Mouse (Mus musculus): ENCODE measurements around the gene Oxld1. TPM values are rescaled to one million over a fixed set of nuclear protein-coding genes. Genes with fewer than 3 reads are reported as not detected.
A peak's percentile ranks its signal among the peaks of the same experiment; 100 is the strongest.

Oxld1 gene
- polyA plus RNA-seq, 1 experiment from 2014 or later: 12.2 TPM

GRCm38 (mm10) chr11:120467736-120468092, 9.8 kb upstream of the Oxld1 start:
- ATAC-seq (replicated peaks; ENCODE audit: insufficient number of reproducible peaks, low FRiP score, low TSS enrichment, low read depth) (no peak; the same call in 1 of the 2 replicates), DNase-seq (ENCODE audit: low spot score) (no peak)
- Histone ChIP-seq H3K9me3 (replicated peaks; ENCODE audit: control insufficient read depth, low read length) (no peaks in the 10 kb centered on the region), H3K4me2 (ENCODE audit: low read depth, low read length) (peak overlapping the region; percentile 70), H3K27me3 (ENCODE audit: control insufficient read depth, insufficient read depth, low read length) (no peaks in the 10 kb centered on the region), H3K4me1 (ENCODE audit: control insufficient read depth, insufficient read depth, low read length) (no peaks in the 10 kb centered on the region), H3K9ac (replicated peaks; ENCODE audit: low read length) (peak overlapping the region; percentile 77), H3K4me3 (ENCODE audit: low read depth, low read length) (peak overlapping the region; percentile 82), H3K36me3 (replicated peaks; ENCODE audit: control insufficient read depth, insufficient read depth, low read depth, low read length) (peaks cover 3% of the 10 kb centered on the region; the same call in 1 of the 2 replicates), H3K27ac (replicated peaks; ENCODE audit: low read depth, low read length) (no peak overlapping the region)
- WGBS: under 1% methylated on average over 33 of the region's 33 CpGs

GRCm38 (mm10) chr11:120467051-120467735, 9.3 kb upstream of the Oxld1 start, which contains the start of gene Arl16:
Gene Arl16, minus strand, starts transcription at chr11:120467607.
- ATAC-seq (replicated peaks; ENCODE audit: insufficient number of reproducible peaks, low FRiP score, low TSS enrichment, low read depth) (peak; percentile 100), DNase-seq (ENCODE audit: low spot score) (peak; percentile 99)
- Histone ChIP-seq H3K4me1 (ENCODE audit: control insufficient read depth, insufficient read depth, low read length) (no peaks in the 10 kb centered on the region), H3K9ac (replicated peaks; ENCODE audit: low read length) (peak within 1 kb of the TSS; percentile 77), H3K4me2 (ENCODE audit: low read depth, low read length) (peak within 1 kb of the TSS; percentile 90), H3K36me3 (replicated peaks; ENCODE audit: control insufficient read depth, insufficient read depth, low read depth, low read length) (peaks cover 3% of the 10 kb centered on the region; the same call in 1 of the 2 replicates), H3K27me3 (ENCODE audit: control insufficient read depth, insufficient read depth, low read length) (no peaks in the 10 kb centered on the region), H3K4me3 (ENCODE audit: low read depth, low read length) (peak within 1 kb of the TSS; percentile 82), H3K27ac (replicated peaks; ENCODE audit: low read depth, low read length) (no peak within 1 kb of the TSS), H3K9me3 (replicated peaks; ENCODE audit: control insufficient read depth, low read length) (no peaks in the 10 kb centered on the region)
- WGBS: under 1% methylated on average over 54 of the region's 54 CpGs

- Histone ChIP-seq H3K4me1 (ENCODE audit: control insufficient read depth, insufficient read depth, low read length) (no peaks in the 10 kb centered on the region), H3K9me3 (replicated peaks; ENCODE audit: control insufficient read depth, low read length) (no peaks in the 10 kb centered on the region), H3K4me3 (ENCODE audit: low read depth, low read length) (no peak overlapping the region), H3K36me3 (replicated peaks; ENCODE audit: control insufficient read depth, insufficient read depth, low read depth, low read length) (peaks cover 7% of the 10 kb centered on the region), H3K27ac (replicated peaks; ENCODE audit: low read depth, low read length) (no peak overlapping the region), H3K4me2 (ENCODE audit: low read depth, low read length) (no peak overlapping the region), H3K9ac (replicated peaks; ENCODE audit: low read length) (no peak overlapping the region), H3K27me3 (ENCODE audit: control insufficient read depth, insufficient read depth, low read length) (no peaks in the 10 kb centered on the region)
- DNase-seq (ENCODE audit: low spot score) (no peak), ATAC-seq (replicated peaks; ENCODE audit: insufficient number of reproducible peaks, low FRiP score, low TSS enrichment, low read depth) (no peak)
- WGBS: 93% methylated on average over 4 of the region's 4 CpGs
These were observed 7.7 kb upstream of the Oxld1 start for GRCm38 (mm10) chr11:120465521-120465920.

GRCm38 (mm10) chr11:120464365-120464764, 6.5 kb upstream of the Oxld1 start:
- Histone ChIP-seq H3K27me3 (ENCODE audit: control insufficient read depth, insufficient read depth, low read length) (no peaks in the 10 kb centered on the region), H3K9me3 (replicated peaks; ENCODE audit: control insufficient read depth, low read length) (no peaks in the 10 kb centered on the region), H3K4me2 (ENCODE audit: low read depth, low read length) (no peak overlapping the region), H3K27ac (replicated peaks; ENCODE audit: low read depth, low read length) (no peak overlapping the region), H3K4me3 (ENCODE audit: low read depth, low read length) (no peak overlapping the region), H3K36me3 (replicated peaks; ENCODE audit: control insufficient read depth, insufficient read depth, low read depth, low read length) (peaks cover 4% of the 10 kb centered on the region), H3K9ac (replicated peaks; ENCODE audit: low read length) (no peak overlapping the region), H3K4me1 (ENCODE audit: control insufficient read depth, insufficient read depth, low read length) (no peaks in the 10 kb centered on the region)
- WGBS: 85% methylated on average over 5 of the region's 5 CpGs
- no peak for ATAC-seq (replicated peaks; ENCODE audit: insufficient number of reproducible peaks, low FRiP score, low TSS enrichment, low read depth)
- DNase-seq (ENCODE audit: low spot score): no peak

- Histone ChIP-seq H3K36me3 (replicated peaks; ENCODE audit: control insufficient read depth, insufficient read depth, low read depth, low read length) (peaks cover 4% of the 10 kb centered on the region), H3K9ac (replicated peaks; ENCODE audit: low read length) (no peak overlapping the region), H3K9me3 (replicated peaks; ENCODE audit: control insufficient read depth, low read length) (no peaks in the 10 kb centered on the region), H3K4me1 (ENCODE audit: control insufficient read depth, insufficient read depth, low read length) (no peaks in the 10 kb centered on the region), H3K4me3 (ENCODE audit: low read depth, low read length) (no peak overlapping the region), H3K4me2 (ENCODE audit: low read depth, low read length) (no peak overlapping the region), H3K27me3 (ENCODE audit: control insufficient read depth, insufficient read depth, low read length) (no peaks in the 10 kb centered on the region), H3K27ac (replicated peaks; ENCODE audit: low read depth, low read length) (no peak overlapping the region)
- DNase-seq (ENCODE audit: low spot score) (no peak), ATAC-seq (replicated peaks; ENCODE audit: insufficient number of reproducible peaks, low FRiP score, low TSS enrichment, low read depth) (no peak)
- WGBS: 90% methylated on average over 2 of the region's 2 CpGs
These were observed 5.7 kb upstream of the Oxld1 start for GRCm38 (mm10) chr11:120463536-120463935.

GRCm38 (mm10) chr11:120458847-120459597, 1.2 kb upstream of the Oxld1 start:
- H3K4me1 ChIP-seq (ENCODE audit: control insufficient read depth, insufficient read depth, low read length): no peaks in the 10 kb centered on the region; the same call in 1 of the 2 replicates
- no peak overlapping the region for H3K27ac ChIP-seq (replicated peaks; ENCODE audit: low read depth, low read length)
- H3K9me3 ChIP-seq (replicated peaks; ENCODE audit: control insufficient read depth, low read length): no peaks in the 10 kb centered on the region
- H3K27me3 ChIP-seq (ENCODE audit: control insufficient read depth, insufficient read depth, low read length): no peaks in the 10 kb centered on the region
- H3K9ac ChIP-seq (replicated peaks; ENCODE audit: low read length): peak overlapping the region; percentile 95
- 67% methylated on average over 6 of the region's 6 CpGs for WGBS
- H3K4me3 ChIP-seq (ENCODE audit: low read depth, low read length): peak overlapping the region; percentile 89
- DNase-seq (ENCODE audit: low spot score) (no peak), ATAC-seq (replicated peaks; ENCODE audit: insufficient number of reproducible peaks, low FRiP score, low TSS enrichment, low read depth) (no peak)
- peak overlapping the region; percentile 83 for H3K4me2 ChIP-seq (ENCODE audit: low read depth, low read length)
- H3K36me3 ChIP-seq (replicated peaks; ENCODE audit: control insufficient read depth, insufficient read depth, low read depth, low read length): peaks cover 4% of the 10 kb centered on the region

- WGBS: 35% methylated on average over 14 of the region's 14 CpGs
- H3K4me3 ChIP-seq (ENCODE audit: low read depth, low read length): peak overlapping the region; percentile 89
- ATAC-seq (replicated peaks; ENCODE audit: insufficient number of reproducible peaks, low FRiP score, low TSS enrichment, low read depth): 0 out of 2 replicates have a peak, but pooled peaks have one; percentile 2
- H3K27me3 ChIP-seq (ENCODE audit: control insufficient read depth, insufficient read depth, low read length): no peaks in the 10 kb centered on the region
- H3K9ac ChIP-seq (replicated peaks; ENCODE audit: low read length): peak overlapping the region; percentile 95
- DNase-seq (ENCODE audit: low spot score): no peak
- H3K36me3 ChIP-seq (replicated peaks; ENCODE audit: control insufficient read depth, insufficient read depth, low read depth, low read length): peaks cover 4% of the 10 kb centered on the region
- no peaks in the 10 kb centered on the region for H3K9me3 ChIP-seq (replicated peaks; ENCODE audit: control insufficient read depth, low read length)
- peak overlapping the region; percentile 83 for H3K4me2 ChIP-seq (ENCODE audit: low read depth, low read length)
- peak overlapping the region; percentile 52; the same call in 1 of the 2 replicates for H3K27ac ChIP-seq (replicated peaks; ENCODE audit: low read depth, low read length)
- no peaks in the 10 kb centered on the region; the same call in 1 of the 2 replicates for H3K4me1 ChIP-seq (ENCODE audit: control insufficient read depth, insufficient read depth, low read length)
These were observed 498 bp downstream of the Oxld1 start for GRCm38 (mm10) chr11:120457370-120457769.

GRCm38 (mm10) chr11:120455413-120455812, 2.5 kb downstream of the Oxld1 start:
- Histone ChIP-seq H3K4me2 (ENCODE audit: low read depth, low read length) (no peak overlapping the region), H3K4me3 (ENCODE audit: low read depth, low read length) (no peak overlapping the region), H3K9me3 (replicated peaks; ENCODE audit: control insufficient read depth, low read length) (no peaks in the 10 kb centered on the region), H3K9ac (replicated peaks; ENCODE audit: low read length) (no peak overlapping the region), H3K27ac (replicated peaks; ENCODE audit: low read depth, low read length) (no peak overlapping the region), H3K36me3 (replicated peaks; ENCODE audit: control insufficient read depth, insufficient read depth, low read depth, low read length) (no peaks in the 10 kb centered on the region; the same call in 1 of the 2 replicates), H3K27me3 (ENCODE audit: control insufficient read depth, insufficient read depth, low read length) (no peaks in the 10 kb centered on the region), H3K4me1 (ENCODE audit: control insufficient read depth, insufficient read depth, low read length) (no peaks in the 10 kb centered on the region; the same call in 1 of the 2 replicates)
- 96% methylated on average over 7 of the region's 7 CpGs for WGBS
- ATAC-seq (replicated peaks; ENCODE audit: insufficient number of reproducible peaks, low FRiP score, low TSS enrichment, low read depth): no peak
- DNase-seq (ENCODE audit: low spot score): no peak

Data from embryonic facial prominence, embryonic 11.5 days (tissue).